Mouse (Mus musculus): ENCODE measurements around the gene Sprr2a3. TPM values are rescaled to one million over a fixed set of nuclear protein-coding genes. Genes with fewer than 3 reads are reported as not detected.

Gene Sprr2a3
- total RNA-seq, 2 experiments from 2014 or later = not detected

Other genes starting within 250 kb of the Sprr2a3 start
- gene Lor, start 202.3 kb upstream of the Sprr2a3 start, total RNA-seq (2021) = under 1 TPM in 1 of 2 experiments, not detected in 1; 0.19 TPM
- gene Prr9, start 161.5 kb upstream of the Sprr2a3 start, total RNA-seq (2021) = not detected
- gene Lelp1, start 142.7 kb upstream of the Sprr2a3 start, total RNA-seq (2021) = not detected
- gene Sprr2a1, start 69.6 kb upstream of the Sprr2a3 start, total RNA-seq (2021) = under 1 TPM in 1 of 2 experiments, not detected in 1; 0.19 TPM
- 1 to 10 TPM; 4.0 to 5.1 TPM for gene Sprr2a2, start 69.5 kb upstream of the Sprr2a3 start, total RNA-seq (2021)
- not detected for gene Sprr2b, start 31.2 kb downstream of the Sprr2a3 start, total RNA-seq (2021)
- not detected for gene Sprr2d, start 53.7 kb downstream of the Sprr2a3 start, total RNA-seq (2021)
- gene Sprr2e, start 66.7 kb downstream of the Sprr2a3 start, total RNA-seq (2021) = not detected
- gene Sprr2f, start 79.8 kb downstream of the Sprr2a3 start, total RNA-seq (2021) = not detected
- gene Sprr2h, start 100.3 kb downstream of the Sprr2a3 start, total RNA-seq (2021) = not detected
- gene Sprr2i, start 122.6 kb downstream of the Sprr2a3 start, total RNA-seq (2021) = not detected
- not detected for gene Sprr2j-ps, start 132.7 kb downstream of the Sprr2a3 start, total RNA-seq (2021)
- gene Gm9774, start 144.0 kb downstream of the Sprr2a3 start, total RNA-seq (2021) = 1 to 10 TPM; 1.7 to 4.6 TPM
- gene Sprr2k, start 147.2 kb downstream of the Sprr2a3 start, total RNA-seq (2021) = not detected
- gene Sprr1b, start 153.4 kb downstream of the Sprr2a3 start, total RNA-seq (2021) = not detected
- not detected for gene Sprr3, start 173.3 kb downstream of the Sprr2a3 start, total RNA-seq (2021)
- gene Sprr1a, start 200.5 kb downstream of the Sprr2a3 start, total RNA-seq (2021) = not detected
- gene Sprr4, start 215.1 kb downstream of the Sprr2a3 start, total RNA-seq (2021) = not detected
- gene 2310046K23Rik, start 249.1 kb downstream of the Sprr2a3 start, total RNA-seq (2021) = not detected

All from heart, postnatal 4 days (tissue).